Mouse (Mus musculus) midbrain, embryonic 14.5 days (tissue): ENCODE measurements around the gene Scgb1c1. TPM values are rescaled to one million over a fixed set of nuclear protein-coding genes. Genes with fewer than 3 reads are reported as not detected.

Source experiments
- ATAC-seq: fragments of 200-750 bp; cut with Nextera tagmentation; 2 replicates; pipeline ENCODE4 v1.8.0; 2017; ENCODE audit warnings: moderate number of reproducible peaks, moderate library complexity; ENCODE audit not compliant: low FRiP score, low TSS enrichment
- DNase-seq: peaks from one replicate; pipeline ENCODE4 v3.0.0-alpha.2; 2015
- H3K27ac ChIP-seq: fragments of 300-500 bp; sonication (generic); replicated peaks from 2 replicates; pipeline ENCODE4 v1.5.1; 2014; ENCODE audit warnings: mild to moderate bottlenecking, low read depth, low read length, moderate library complexity
- H3K27me3 ChIP-seq: fragments of 300-500 bp; sonication (generic); 2 replicates; pipeline ENCODE4 v1.6.1; 2014; ENCODE audit warnings: low read length, control low read depth, mixed read lengths; ENCODE audit not compliant: control insufficient read depth, insufficient read depth
- H3K36me3 ChIP-seq: fragments of 300-500 bp; sonication (generic); 2 replicates; pipeline ENCODE4 v1.6.1; 2014; ENCODE audit warnings: low read length, control low read depth; ENCODE audit not compliant: control insufficient read depth, insufficient read depth
- H3K4me1 ChIP-seq: fragments of 300-500 bp; sonication (generic); 2 replicates; pipeline ENCODE4 v1.6.1; 2014; ENCODE audit warnings: mild to moderate bottlenecking, antibody characterized with exemption, low read length, control low read depth; ENCODE audit not compliant: control insufficient read depth, insufficient read depth
- H3K4me2 ChIP-seq: fragments of 300-500 bp; sonication (generic); 2 replicates; pipeline ENCODE4 v1.6.1; 2014; ENCODE audit warnings: mild to moderate bottlenecking, low read length, moderate library complexity
- H3K4me3 ChIP-seq: fragments of 300-500 bp; sonication (generic); replicated peaks from 2 replicates; pipeline ENCODE4 v1.5.1; 2014; ENCODE audit warnings: low read depth, low read length
- H3K9ac ChIP-seq: fragments of 300-500 bp; sonication (generic); replicated peaks from 2 replicates; pipeline ENCODE4 v1.6.1; 2014; ENCODE audit warnings: mild to moderate bottlenecking, low read length, moderate library complexity
- H3K9me3 ChIP-seq: fragments of 300-500 bp; sonication (generic); 2 replicates; pipeline ENCODE4 v1.6.1; 2016; ENCODE audit warnings: low read length, control low read depth, mixed read lengths; ENCODE audit not compliant: control insufficient read depth
- WGBS: fragments of 180-500 bp; shearing (Covaris S2); extraction: QIAGEN DNeasy Blood & Tissue Kit; methylation state at CpG from one replicate; pipeline ENCODE4 v1.1.7; 2014; 5-methylcytosine and 5-hydroxymethylcytosine counted together
- polyA plus RNA-seq: library from polyadenylated mRNA; unstranded; fragments of >200 nt; fragmentation: Nextera tagmentation; extraction: Ambion mirVana; gene quantifications from 2 replicates; pipeline ENCODE4 v1.2.1, GENCODE M21; 2014

The Scgb1c1 gene
- polyA plus RNA-seq, 1 experiment from 2014 or later = not detected

GRCm38 (mm10) chr7:140821305-140821652, 24.1 kb upstream of the Scgb1c1 start:
- H3K4me3 ChIP-seq = peak overlapping the region; percentile 58
- H3K27me3 ChIP-seq = no peaks in the 10 kb centered on the region
- H3K4me1 ChIP-seq = peaks cover 9% of the 10 kb centered on the region; the same call in 1 of the 2 replicates
- no peak for DNase-seq
- no peaks in the 10 kb centered on the region for H3K9me3 ChIP-seq
- 40% methylated on average over 5 of the region's 5 CpGs for WGBS
- peak overlapping the region; percentile 68 for H3K9ac ChIP-seq
- peak; percentile 57 for ATAC-seq
- peak overlapping the region; percentile 53 for H3K4me2 ChIP-seq
- H3K36me3 ChIP-seq = peaks cover 18% of the 10 kb centered on the region; the same call in 1 of the 2 replicates
- H3K27ac ChIP-seq = peak overlapping the region; percentile 85

- DNase-seq (peak; percentile 90), ATAC-seq (peak; percentile 89)
- Histone ChIP-seq H3K27ac (peak within 1 kb of the TSS; percentile 85), H3K9me3 (no peaks in the 10 kb centered on the region), H3K9ac (peak within 1 kb of the TSS; percentile 68), H3K4me3 (peak within 1 kb of the TSS; percentile 58), H3K36me3 (peaks cover 16% of the 10 kb centered on the region; the same call in 1 of the 2 replicates), H3K27me3 (no peaks in the 10 kb centered on the region), H3K4me2 (peak within 1 kb of the TSS; percentile 53), H3K4me1 (peaks cover 9% of the 10 kb centered on the region; the same call in 1 of the 2 replicates)
- WGBS = under 1% methylated on average over 21 of the region's 21 CpGs
These were observed 23.6 kb upstream of the Scgb1c1 start, which contains the start of gene Zfp941 for GRCm38 (mm10) chr7:140821653-140822329. Zfp941 (minus strand) TSS chr7:140822178.

DNA sequence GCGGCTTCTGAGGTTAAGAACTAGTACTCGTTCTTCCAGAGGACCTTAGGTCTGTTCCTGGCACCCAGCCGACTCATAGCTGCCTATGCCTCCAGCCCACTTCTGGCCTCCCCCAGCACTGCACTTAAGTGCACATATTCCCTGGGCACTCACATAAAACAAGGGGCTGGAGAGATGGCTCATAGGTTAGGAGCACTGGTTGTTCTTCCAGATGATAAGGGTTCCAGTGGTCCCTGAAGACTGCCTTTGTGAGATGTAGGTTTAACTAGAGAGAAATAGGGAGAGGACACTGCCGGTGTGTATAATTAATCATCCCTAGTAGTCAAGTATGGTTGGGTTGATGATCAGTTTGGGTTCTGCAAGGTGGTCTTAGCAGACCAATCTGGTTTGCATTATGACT, 22.6 kb upstream of the Scgb1c1 start:
- no peak for ATAC-seq
- no peak overlapping the region for H3K4me2 ChIP-seq
- H3K27ac ChIP-seq = no peak overlapping the region
- DNase-seq = no peak
- no peaks in the 10 kb centered on the region for H3K27me3 ChIP-seq
- H3K4me3 ChIP-seq = no peak overlapping the region
- H3K4me1 ChIP-seq = peaks cover 9% of the 10 kb centered on the region; the same call in 1 of the 2 replicates
- WGBS = 97% methylated on average over 4 of the region's 4 CpGs
- peaks cover 8% of the 10 kb centered on the region; the same call in 1 of the 2 replicates for H3K36me3 ChIP-seq
- H3K9ac ChIP-seq = no peak overlapping the region
- H3K9me3 ChIP-seq = no peaks in the 10 kb centered on the region

DNA sequence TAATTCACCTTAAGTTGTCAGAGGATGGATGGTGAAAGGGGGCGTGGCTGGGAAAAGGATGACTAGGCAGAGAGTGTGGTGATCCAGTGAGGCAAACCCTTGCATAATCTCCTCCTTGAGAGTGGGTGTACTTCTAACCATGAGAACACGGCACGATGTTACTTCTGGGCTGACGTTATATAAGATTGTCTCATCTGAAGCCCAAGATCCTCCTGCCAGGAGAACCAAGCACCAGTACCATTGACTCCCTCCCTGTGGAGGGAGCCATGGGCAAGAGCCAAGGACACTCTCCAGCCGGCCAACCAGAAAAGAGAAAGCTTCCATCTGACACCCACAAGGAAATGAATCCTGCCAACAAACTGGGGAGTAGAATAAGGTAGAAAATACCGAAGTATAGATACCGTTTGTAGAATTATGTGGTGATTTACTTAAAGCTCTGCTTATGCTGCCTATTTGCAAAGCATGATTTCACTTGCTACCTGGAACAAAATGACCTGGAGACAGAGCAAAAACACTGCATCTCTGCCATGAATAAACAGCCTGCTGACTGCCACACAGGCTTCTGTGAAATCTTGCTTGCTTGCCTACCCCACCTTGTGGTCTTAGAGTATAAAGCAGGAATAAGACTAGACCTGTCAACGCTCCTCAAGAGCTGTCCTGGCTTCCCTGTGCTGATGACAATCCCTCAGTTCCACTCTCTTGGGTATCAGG, 17.0 kb upstream of the Scgb1c1 start:
- Histone ChIP-seq H3K27me3 (no peaks in the 10 kb centered on the region), H3K4me3 (no peak overlapping the region), H3K9ac (no peak overlapping the region), H3K9me3 (no peaks in the 10 kb centered on the region), H3K4me2 (no peak overlapping the region), H3K36me3 (no peaks in the 10 kb centered on the region), H3K4me1 (no peaks in the 10 kb centered on the region), H3K27ac (no peak overlapping the region)
- peak; percentile 78 for DNase-seq
- 38% methylated on average over 8 of the region's 8 CpGs for WGBS
- no peak; the same call in 1 of the 2 replicates for ATAC-seq

DNA sequence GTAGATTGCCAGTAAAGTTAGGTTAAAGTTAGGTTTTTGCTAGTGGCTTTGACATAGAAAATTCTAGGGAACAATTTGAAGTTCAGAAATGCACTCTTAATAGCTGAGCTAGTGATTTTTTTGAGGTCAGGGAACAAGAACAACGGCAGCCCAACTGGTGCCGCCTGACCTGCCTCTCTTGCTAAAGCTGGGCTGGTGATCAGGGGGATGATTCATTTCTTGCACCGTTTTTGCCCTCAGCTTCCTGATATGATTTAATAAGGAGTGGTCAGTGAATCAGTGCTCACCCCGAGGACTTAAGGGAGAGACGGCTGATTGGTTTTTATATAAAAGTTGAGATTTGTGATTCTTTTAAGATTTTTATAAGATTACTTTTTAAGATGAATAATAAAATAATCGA, 13.9 kb upstream of the Scgb1c1 start:
- H3K4me1 ChIP-seq = no peaks in the 10 kb centered on the region
- no peak overlapping the region for H3K4me3 ChIP-seq
- no peaks in the 10 kb centered on the region for H3K27me3 ChIP-seq
- no peak for DNase-seq
- H3K4me2 ChIP-seq = no peak overlapping the region
- H3K27ac ChIP-seq = no peak overlapping the region
- ATAC-seq = no peak
- no peaks in the 10 kb centered on the region for H3K36me3 ChIP-seq
- no peaks in the 10 kb centered on the region for H3K9me3 ChIP-seq
- 80% methylated on average over 6 of the region's 6 CpGs for WGBS
- no peak overlapping the region for H3K9ac ChIP-seq

DNA sequence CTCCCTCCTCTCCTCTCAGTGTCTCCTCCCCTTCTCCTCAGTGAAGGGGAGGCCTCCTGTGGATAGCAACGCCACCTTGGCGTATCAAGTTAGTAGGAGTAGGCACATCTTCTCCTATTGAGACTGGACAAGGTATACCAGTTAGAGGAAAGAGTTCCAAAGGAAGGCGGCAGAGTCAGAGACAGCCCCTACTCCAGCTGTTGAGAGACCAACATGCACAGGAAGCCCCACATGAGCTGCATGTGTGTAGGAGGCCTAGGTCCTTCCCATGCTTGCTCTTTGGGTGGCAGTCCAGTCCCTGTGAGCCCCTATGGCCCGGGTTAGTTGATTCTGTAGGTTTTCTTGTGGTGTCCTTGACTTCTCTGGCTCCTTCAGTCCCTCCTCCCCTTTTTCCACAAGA, 12.0 kb upstream of the Scgb1c1 start:
- H3K4me3 ChIP-seq = no peak overlapping the region
- H3K9ac ChIP-seq = no peak overlapping the region
- DNase-seq (no peak), ATAC-seq (no peak)
- 83% methylated on average over 4 of the region's 4 CpGs for WGBS
- no peaks in the 10 kb centered on the region for H3K36me3 ChIP-seq
- H3K9me3 ChIP-seq = no peaks in the 10 kb centered on the region
- H3K27ac ChIP-seq = no peak overlapping the region
- no peaks in the 10 kb centered on the region for H3K27me3 ChIP-seq
- H3K4me2 ChIP-seq = no peak overlapping the region
- H3K4me1 ChIP-seq = no peaks in the 10 kb centered on the region

DNA sequence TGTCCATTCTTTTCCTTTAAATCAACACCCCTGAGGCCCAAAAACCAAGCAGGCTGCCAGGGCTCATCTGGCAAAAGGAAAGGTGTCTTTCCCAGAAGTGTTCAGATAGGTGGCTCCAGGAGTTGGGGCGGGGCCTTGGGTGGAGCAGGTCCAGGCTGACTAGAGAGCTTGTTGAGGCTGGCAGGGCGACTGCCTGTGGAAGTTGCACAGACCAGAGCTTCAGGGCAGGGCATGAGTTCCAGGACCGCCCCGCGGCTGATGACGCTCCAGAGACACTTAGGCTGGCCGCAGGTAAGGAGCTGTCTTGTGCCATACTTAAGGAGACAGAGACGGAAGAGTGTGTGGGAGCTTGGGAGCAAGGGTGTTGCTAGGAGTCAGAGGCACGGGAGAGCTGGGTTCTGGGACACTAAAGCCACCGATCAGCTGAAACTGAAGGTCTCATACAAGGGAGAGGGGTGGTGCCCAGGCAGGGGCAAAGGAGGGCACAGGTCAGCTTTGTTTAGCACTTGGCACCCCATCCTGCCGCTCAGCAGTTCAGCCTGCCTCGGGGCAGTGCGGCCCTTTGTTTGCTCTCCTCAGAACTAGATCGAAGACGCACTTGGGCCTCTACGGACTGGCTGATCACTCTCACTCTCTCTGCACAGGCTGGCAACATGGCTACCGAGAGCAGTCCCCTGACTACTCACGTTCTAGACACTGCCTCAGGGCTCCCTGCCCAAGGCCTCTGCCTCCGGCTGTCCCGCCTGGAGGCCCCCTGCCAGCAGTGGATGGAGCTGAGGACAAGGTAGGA, 10.2 kb upstream of the Scgb1c1 start, which contains the start of gene Urah:
TSS of gene Urah (plus strand) at position 51 of the 790 bp plus-strand sequence.
- WGBS = 49% methylated on average over 20 of the region's 20 CpGs
- Histone ChIP-seq H3K27ac (no peak within 1 kb of the TSS), H3K4me3 (no peak within 1 kb of the TSS), H3K9ac (no peak within 1 kb of the TSS), H3K9me3 (no peaks in the 10 kb centered on the region), H3K4me2 (no peak within 1 kb of the TSS), H3K4me1 (no peaks in the 10 kb centered on the region), H3K27me3 (no peaks in the 10 kb centered on the region), H3K36me3 (no peaks in the 10 kb centered on the region)
- DNase-seq (no peak), ATAC-seq (no peak)

GRCm38 (mm10) chr7:140835758-140836087, 9.6 kb upstream of the Scgb1c1 start:
- H3K27ac ChIP-seq = no peak overlapping the region
- H3K27me3 ChIP-seq = no peaks in the 10 kb centered on the region
- ATAC-seq (no peak), DNase-seq (no peak)
- H3K9ac ChIP-seq = no peak overlapping the region
- H3K4me3 ChIP-seq = no peak overlapping the region
- H3K9me3 ChIP-seq = no peaks in the 10 kb centered on the region
- H3K4me2 ChIP-seq = no peak overlapping the region
- no peaks in the 10 kb centered on the region for H3K4me1 ChIP-seq
- no peaks in the 10 kb centered on the region for H3K36me3 ChIP-seq
- 69% methylated on average over 2 of the region's 2 CpGs for whole genome bisulfite sequencing
